Comparison of ENCODE assay signal across 9 mouse cellular contexts in the genomic region with DNA sequence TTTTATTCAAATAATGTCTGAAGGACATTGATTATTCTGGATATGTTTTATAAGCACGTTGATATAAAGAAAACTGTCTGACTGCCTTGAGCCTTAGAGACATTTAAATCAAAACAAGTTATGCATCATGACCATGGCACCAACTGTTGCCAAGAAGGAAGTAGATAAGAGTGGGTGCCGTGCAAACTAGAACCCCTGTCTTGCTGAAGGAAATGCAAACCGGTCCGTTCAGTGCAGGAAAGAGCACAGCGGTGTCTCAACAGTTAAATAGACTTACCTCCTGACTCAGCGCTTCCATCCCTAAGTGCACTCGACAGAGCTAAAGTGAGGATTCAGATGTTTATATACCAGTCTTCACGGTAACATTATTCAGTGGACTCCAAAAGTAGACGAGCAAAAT.
"Had no signal": no experiment of that assay in that cellular context is flagged by ENCODE, and none has a peak within 500 bp of the region (broad histone marks: within the 10 kb centered on the region; RNA-seq: fewer than 3 reads in every experiment).

No protein-coding gene starts in this region.

- H3K9me3 ChIP-seq: limb, embryonic 12.5 days; midbrain, embryonic 15.5 days; neural tube, embryonic 13.5 days had no signal

- H3K4me3 ChIP-seq: limb, embryonic 12.5 days; midbrain, embryonic 15.5 days; neural tube, embryonic 13.5 days had no signal

- H3K36me3 ChIP-seq: limb, embryonic 12.5 days; midbrain, embryonic 15.5 days; neural tube, embryonic 13.5 days had no signal

- ATAC-seq: intestine, embryonic 16.5 days; midbrain, embryonic 15.5 days had no signal

- H3K27me3 ChIP-seq: limb, embryonic 12.5 days; midbrain, embryonic 15.5 days; neural tube, embryonic 13.5 days had no signal

- DNase-seq: kidney, adult 8-10 months; kidney, postnatal 25 days; lung, adult 18-20 months; right cerebral cortex, postnatal 14 days; thymus, postnatal 25 days had no signal

- H3K4me1 ChIP-seq: limb, embryonic 12.5 days; midbrain, embryonic 15.5 days had no signal
